Mouse (Mus musculus) gastrocnemius, postnatal 10 days (tissue): ENCODE results near the gene Psmd9. TPM values are rescaled to one million over a fixed set of nuclear protein-coding genes. Genes with fewer than 3 reads are reported as not detected.

Source experiments
- DNase-seq: peaks from one replicate; pipeline ENCODE4 v3.0.0; 2021; ENCODE audit warnings: mixed read lengths
- total RNA-seq, 2 experiments: library from RNA; stranded (reverse); gene quantifications; 2 replicates each; pipeline ENCODE4 v1.2.3; 2021

Gene Psmd9
- total RNA-seq, 2 experiments from 2014 or later = 19.6 to 20.0 TPM

DNA sequence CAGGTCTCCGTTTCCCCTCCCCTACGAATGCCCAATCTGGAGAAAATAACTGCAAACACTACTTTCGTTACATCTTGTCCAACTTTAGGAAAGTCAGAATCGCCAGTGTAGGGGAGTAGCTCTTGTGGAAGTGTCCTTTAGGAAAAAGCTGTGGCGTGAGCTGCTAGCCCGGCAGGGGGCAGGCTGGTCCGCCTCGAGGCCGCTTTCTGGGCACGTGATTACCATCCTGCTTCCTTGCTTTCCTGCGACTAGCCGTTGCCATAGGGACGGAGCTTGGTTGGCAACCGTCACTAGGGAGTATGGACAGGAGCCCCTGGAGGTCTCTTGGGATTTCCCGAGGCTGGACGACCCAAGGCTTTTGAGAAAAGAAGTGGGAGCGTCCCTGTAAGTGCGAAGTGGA lies 82.6 kb downstream of the Psmd9 start, which contains the start of gene Wdr66:
Gene Wdr66 (plus strand): TSS at position 269 of the 400 bp plus-strand sequence.
- peak; percentile 88 for DNase-seq

DNA sequence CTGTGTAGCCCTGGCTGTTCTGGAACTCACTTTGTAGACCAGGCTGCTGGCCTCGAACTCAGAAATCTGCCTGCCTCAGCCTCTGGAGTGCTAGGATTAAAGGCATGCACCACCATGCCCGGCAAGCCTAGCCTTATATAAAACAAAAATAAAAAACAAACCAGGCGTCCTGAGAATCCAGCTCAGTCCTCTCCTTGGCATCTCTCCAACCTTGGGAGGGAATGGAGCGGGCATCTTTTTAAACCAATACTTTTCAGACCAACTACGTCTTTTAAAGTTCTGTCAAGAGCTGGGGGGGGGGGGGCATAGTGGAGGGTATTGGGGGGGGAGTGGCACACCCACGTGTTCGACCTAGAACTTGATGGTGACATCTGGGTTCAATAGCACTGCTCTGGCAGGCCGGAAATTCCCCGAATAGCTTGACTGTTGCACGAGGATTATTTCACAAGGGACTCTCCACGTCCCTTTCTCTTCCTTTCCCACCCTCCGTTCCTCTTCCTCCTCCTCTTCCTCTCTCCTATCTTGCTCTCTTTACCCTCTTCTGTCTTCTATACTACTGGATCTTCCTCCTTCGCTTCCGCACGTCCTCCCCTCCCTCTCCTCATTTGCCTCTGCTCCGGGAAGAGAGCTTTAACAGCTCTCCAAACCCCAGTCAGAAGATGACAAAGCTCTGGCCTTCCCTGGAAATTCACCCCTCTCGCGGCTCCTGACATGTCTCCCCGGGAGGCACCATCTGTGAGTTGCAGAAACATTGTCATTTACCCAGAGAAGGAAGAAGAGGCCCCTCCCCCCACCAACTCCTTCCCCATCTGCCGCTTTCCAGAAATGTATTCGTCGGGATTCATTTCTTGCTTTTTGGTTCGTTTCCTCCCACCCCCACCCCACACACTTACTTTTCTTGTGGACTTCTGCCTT lies 87.9 kb downstream of the Psmd9 start:
- DNase-seq = peak; percentile 8

DNA sequence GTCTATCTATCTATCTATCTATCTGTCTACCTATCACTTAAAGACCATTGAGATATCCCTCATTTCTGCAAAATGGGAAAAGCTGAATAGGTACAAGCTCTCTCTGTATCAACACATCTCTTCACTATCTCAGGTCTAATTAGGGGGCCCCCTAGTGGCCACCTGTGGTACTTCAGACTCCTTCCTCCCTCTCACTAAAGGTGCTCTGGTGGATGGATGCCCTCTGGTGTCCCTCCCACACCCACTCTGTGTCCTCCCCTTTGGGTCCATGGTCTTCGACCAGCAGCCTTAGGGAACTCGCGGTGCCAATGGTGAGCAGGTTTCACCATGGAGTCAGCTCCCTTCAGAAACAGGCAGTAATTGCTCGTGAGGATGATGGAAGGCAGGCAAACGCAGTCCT lies 89.8 kb downstream of the Psmd9 start:
- peak; percentile 38 for DNase-seq

DNA sequence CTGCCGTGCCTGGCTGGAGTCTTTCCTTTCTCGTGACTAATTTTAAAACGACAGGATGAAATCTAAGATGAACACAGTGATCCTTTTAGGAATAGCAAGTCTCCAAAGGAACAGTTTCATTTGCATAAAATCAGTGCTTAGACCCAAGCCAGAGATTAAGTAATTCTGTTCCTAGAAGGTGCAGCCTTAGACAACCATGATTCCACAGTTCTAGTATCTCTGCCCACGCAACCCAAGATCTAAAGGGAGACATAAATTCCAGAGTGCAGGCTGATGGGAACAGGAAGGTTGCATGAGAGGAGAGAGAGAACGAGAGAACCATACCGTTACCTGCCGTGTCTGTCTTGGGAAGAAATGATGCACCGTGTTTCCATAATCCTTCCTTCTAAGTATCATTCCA lies 91.5 kb downstream of the Psmd9 start:
- no peak for DNase-seq

DNA sequence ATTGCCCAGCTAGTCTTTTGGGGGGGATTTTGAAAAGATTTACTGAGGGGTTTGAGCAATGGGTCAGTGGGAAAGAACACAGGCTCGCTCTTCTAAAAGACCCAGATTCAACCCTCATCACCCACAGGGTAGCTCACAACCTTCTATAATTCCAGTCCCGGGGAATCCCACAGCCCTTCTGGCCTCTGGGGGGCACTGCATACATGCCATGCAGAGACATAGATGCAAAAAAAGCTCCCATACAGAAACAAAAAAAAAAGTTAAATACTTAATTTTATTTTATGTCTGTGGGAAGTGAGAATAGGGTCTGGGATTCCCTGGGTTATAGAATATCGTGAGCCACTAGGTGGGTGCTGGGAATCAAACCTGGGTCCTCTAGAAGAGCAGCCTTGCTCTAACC lies 97.7 kb downstream of the Psmd9 start:
- DNase-seq = no peak

DNA sequence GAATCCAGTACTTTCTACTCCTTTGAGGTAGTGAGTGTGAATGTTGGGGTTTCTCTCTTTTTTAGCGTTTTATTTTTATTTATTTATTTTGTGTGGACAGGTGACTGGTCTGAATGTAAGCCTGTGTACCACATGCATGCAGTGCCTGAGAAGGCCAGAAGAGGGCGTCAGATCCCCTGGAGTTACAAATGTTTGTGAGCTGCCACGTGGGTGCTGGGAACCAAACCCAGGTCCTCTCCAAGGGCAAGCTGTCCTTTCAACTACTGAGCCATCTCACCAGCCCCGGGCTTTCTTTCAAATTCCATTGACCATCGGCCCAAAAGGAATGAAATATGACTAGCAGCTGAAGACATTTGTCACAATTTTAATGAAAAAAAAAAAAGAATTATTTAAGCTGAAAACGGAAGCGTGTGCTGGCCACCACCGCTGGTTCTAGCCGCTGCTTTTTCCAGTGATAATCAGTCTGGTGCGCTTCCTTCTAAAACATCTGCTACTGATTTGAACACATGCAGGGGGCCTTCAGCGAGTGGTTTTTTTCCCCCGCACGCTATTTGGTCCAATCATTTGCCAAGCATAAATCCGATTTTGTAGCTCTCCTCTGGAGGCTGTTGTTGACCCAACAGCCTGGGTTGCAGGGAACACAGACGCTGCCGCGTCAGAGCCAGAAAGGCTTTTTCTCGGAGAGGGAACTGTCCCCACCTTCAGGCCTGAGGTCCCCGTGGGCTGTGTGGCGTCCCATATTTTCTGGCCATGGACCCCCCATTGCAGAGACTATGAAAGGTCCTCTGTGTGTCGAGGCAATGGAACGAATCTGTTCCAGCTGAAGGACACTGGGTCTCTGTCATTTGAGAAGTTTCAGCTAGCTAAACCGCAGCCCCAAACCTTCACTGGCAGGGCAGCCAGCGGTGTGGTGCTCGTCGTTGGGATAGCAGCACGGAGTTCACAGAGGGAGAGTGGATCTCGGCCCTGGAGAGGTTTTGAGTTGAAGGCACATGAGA lies 99.6 kb downstream of the Psmd9 start:
- no peak for DNase-seq

- DNase-seq = no peak
Measured at GRCm38 (mm10) chr5:123270917-123271316, 101.7 kb downstream of the Psmd9 start.

DNA sequence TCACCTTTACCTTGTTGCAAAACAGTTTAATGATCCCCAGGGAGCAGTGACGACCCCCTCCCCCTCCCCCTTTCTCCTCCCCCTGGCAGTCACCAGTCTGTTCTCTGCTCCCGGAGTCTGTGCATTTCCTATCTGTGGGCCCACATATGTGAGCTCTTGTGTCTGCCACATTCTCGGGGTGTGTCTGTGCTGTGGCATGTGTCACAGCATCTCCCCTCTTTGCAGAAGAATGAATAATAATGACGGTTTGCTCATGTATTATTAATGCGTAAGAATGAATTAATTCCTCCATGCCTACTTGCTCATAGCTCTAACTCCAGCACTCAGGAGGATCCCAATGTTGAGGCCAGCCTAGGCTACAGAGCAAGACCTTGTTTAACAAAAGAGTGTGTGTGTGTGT lies 103.7 kb downstream of the Psmd9 start:
- DNase-seq = no peak

GRCm38 (mm10) chr5:123276636-123277341 lies 107.6 kb downstream of the Psmd9 start:
- DNase-seq = no peak

GRCm38 (mm10) chr5:123277342-123277701 lies 108.1 kb downstream of the Psmd9 start:
- DNase-seq = no peak

DNA sequence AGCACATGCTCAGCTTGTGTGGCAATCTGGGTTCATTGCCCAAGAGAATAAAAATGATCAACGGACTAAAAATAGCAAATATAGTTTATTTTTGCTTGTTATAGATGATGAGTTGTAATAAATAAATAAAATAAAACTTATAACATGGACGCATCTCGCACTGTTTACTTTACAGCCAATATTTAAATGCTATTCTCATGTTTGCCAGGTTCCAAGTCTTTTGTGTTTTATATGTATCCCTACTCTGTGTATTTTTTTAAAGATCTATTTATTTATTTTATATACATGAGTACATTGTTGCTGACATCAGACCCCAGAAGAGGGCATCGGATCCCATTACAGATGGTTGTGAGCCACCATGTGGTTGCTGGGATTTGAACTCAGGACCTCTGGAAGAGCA lies 108.5 kb downstream of the Psmd9 start:
- no peak for DNase-seq

- DNase-seq = no peak
Measured at GRCm38 (mm10) chr5:123279248-123279647, 110.0 kb downstream of the Psmd9 start.

DNA sequence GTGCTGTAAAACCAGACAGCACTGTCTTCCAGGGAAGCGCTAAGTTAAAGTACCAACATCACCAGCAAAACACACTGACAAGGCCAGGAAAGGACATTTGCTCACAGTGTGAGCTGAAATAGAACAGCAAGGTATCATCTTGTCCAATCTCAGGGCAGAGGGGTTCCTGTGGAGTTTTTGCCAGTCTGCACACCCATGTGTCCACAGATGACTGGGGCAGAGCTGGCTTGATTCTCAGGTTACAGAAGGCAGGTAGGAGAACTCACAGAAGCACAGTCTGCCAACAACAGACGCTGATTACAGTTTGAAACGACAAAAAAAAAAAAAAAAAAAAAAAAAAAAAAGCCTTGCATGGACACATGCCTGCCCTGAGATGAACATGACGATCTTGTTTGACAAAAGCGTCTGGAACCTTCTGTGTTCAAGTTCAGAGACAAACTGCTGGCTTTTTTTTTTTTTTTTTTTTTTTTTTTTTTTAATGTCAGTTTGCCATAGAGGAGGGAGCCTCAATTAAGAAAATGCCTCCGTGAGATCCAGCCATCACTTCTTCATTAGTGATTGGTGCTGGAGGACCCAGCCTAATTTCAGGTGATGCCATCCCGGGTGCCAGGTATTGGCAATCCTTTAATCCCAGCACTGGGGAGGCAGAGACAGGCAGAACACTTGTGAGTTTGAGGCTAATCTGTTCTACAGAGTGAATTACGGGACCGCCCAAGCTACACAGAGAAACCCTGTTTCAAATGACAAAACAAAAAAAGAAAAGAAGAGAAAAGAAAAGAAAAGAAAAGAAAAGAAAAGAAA lies 112.3 kb downstream of the Psmd9 start:
- no peak for DNase-seq

DNA sequence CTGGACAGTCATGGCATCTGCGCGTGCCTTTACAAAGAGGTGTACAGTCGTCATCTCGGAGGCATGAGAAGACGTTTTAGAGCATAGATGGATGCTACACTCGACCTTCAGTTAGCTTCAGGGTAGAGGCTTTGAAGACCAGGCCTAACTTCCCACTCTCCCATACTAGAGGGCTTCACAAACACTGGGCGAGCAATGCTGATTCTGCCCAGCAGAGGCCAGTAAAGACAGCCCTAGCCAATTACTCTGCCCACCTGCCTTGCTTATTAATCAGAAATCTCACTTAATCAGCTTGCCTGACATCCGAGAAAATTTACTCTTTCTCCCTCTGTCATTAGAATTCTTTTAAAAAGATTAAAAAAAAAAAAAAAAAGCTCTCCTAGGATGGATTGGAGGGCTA lies 116.0 kb downstream of the Psmd9 start:
- peak; percentile 36 for DNase-seq

DNA sequence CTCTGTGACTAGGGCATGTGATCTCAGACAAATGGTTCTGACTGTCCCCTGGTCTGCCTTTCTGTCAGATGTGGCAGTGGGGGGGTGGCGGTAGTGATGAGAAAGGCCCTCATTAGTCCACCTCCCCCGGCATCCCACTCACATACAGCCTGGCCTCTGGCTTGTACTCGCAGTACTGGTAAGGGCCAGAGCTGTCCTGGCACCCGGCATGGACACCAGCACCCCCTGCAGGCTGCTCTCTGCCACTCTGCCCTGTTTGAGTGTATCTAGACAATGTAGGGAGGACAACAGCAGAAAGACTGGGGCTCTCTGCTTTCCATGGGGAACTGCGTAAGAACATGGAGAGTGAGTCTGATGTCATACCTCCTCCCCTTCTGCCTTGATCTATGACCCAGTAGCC lies 118.9 kb downstream of the Psmd9 start:
- DNase-seq = no peak

DNA sequence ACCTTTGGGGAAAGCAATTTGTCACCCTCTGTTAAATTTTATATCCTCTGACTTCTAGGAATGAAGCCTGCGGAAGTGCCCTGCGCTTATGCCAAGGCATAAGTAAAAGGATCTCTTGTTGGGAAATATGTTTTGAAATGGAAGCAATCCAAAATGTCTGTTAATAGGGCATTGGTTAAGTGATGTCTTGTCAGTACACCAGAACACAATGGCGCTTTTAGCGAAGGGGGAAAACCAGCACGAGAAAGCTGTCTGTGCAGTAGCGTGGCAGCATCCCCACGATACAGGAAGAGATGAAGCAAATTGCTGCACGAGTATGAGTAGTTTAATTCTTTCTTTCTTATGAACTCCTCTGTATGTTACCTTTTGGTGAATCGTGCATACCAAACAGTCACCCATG lies 125.4 kb downstream of the Psmd9 start:
- no peak for DNase-seq

- DNase-seq = no peak
Measured at GRCm38 (mm10) chr5:123296224-123296806, 127.1 kb downstream of the Psmd9 start.

DNA sequence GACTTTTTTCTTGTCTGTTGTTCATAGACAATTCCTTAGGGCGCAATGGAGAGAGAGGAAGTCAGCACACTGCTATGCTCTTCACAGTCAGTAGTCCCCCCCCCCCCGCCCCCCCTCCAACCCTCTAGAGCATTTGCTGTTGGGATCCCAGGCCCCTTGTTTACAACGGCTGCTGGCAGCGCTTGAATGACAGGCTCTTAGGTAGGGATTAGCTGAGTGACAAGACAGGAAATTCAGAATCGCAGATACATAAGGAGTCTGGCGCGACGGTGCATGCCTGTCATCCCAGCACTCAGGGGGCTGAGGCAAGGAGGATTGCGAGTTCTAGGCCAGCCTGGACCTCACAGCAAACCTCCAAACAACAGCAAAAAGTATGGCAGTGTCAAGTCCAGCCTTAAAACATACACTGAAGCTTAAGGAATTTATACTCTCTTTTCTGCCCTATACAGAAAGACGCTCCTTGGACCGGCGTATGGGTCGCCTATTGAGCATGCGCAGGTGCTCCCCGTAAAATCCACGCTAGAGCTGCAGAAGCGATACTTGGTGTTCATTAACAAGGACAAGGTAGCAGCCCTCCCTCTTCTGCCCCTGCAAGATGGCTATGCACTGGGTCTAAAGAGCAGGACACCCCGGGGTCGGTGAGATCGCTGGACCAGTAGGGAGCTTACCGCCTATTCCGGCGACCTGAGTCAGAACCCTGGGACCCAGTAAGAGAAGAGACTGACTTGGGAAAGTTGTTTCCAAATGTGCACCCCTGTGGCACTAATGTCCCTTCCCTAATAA lies 128.0 kb downstream of the Psmd9 start:
- DNase-seq = no peak

- DNase-seq = no peak
Measured at GRCm38 (mm10) chr5:123297830-123298229, 128.6 kb downstream of the Psmd9 start.

DNA sequence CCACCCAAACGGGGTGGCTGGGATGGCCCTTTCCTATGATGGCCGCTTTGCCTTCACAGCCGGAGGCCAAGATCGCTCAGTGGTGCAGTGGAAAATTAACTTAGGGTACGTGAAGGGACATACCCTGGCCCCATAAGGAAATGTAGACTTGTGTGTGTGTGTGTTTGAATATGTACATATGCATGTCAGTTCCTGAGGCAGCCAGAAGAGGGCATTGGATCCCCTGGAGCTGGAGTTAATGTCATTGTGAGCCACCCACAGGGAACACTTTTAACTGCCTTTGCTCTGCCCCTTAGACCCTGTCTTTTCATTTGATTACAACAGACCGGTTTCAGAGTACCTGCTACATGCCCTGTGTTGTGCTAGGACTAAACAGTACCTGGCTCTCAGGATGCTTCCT lies 129.3 kb downstream of the Psmd9 start:
- no peak for DNase-seq
